Mouse (Mus musculus): ENCODE results near the gene Gm5767.

Gene Gm5767

DNA sequence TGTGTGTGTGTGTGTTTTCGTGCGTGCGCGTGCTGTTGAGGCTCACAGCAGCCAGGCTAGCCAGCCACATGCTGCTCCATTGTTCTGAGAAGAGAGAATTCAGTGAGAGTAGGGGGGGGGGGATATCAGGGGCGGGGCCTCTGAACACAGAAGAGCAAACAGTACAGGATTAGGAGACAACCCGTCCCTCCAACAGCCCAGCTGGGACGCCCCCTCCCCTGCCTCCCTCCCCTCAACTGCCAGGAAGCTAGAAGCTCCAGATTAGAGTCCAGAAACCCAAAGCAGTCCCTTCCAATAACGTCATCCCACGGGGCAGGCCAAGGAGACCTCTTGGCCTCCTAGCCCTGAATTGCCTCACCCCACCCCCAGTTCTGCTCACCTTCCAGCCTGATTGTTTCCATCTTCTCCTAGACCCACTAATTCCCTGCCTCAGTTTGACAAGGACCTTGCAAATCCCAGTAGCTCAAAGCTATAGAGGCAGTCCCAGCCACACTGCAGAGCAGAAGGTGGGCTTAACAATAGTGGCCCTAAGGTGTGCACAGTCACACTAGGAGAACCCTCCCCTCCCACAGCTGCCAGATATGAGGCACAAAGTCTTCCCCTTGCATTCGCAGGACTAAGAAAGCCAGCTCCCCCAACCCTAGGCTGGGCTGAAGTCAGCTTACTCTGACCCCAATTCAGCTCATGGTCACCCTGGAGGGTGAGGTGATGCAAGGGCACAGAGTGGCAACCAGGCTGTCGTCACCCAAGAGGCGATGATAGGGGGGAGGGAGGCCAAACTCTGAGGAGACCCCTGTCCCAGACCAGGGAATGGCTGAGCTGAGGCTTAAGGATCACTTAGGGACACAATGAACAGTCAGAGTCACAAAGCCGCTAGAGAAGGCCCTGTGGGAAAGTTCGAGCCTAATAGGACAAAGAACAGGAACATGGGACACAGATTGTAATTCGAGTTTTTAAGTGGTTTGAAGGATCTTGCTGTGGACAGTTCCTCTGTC is 10.2 kb upstream of the Gm5767 start:
- no peak for DNase-seq (ENCODE audit: low spot score in 2 of 2)

DNA sequence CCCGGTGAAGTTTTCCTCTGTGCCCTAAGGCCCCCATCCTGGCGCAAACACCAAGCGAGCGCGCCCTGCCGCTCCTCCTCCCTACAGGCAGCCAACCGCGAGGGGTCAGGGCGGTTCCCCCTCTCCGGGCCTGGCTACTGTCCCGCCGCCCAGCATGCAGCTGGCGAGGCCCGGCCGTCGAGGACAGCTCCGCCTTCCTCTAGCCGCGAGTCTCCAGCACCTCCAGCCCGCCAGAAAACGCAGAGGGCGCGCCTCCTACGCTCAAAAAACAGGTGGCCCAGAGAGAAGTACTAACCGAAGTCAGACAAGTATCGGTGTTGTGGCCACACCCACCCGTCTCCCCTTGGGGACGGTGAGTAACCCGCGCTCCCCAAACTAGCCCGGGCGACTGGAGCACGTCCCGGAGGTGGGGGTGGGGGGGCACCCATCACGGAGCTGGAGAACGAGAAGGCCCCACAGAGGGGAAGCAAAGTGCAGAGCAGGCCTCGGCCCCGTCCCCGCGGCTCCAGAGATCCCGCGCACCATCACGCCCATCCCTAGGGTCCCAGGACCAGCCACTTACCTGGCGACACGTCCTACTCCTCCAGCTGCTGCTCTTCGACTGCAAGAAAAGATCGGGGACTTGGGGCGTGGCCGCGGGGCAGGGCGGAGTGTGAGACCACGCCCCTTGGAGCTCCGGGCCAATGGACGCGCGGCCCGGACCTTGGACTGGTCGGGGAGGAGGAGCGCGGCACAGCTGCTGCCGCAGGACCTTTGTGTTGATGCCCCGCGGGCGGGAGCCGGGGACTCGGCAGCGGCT is 8.8 kb upstream of the Gm5767 start, which contains the start of gene Carhsp1:
Gene Carhsp1, minus strand, starts transcription at position 605 of the 799 bp plus-strand sequence.
- DNase-seq (ENCODE audit: low spot score in 2 of 2): peak; percentile 97

DNA sequence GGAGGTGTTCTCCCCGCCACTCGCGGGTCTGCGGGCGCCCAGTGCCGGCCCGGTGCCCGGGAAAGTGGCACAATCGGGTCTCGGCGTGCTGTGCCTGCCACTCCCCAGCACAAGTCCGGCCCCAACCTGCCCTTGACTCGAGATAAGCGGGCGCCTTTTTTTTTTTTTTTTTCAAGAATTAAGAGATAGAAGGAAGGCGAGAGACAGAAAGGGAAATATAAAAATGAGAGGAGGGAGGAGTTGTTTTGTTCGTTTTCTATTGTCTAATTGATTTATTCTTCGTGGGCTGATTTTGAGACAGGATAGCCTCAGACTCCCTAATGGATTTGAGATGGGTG is 8.3 kb upstream of the Gm5767 start:
- no peak for DNase-seq (ENCODE audit: low spot score in 2 of 2)

DNA sequence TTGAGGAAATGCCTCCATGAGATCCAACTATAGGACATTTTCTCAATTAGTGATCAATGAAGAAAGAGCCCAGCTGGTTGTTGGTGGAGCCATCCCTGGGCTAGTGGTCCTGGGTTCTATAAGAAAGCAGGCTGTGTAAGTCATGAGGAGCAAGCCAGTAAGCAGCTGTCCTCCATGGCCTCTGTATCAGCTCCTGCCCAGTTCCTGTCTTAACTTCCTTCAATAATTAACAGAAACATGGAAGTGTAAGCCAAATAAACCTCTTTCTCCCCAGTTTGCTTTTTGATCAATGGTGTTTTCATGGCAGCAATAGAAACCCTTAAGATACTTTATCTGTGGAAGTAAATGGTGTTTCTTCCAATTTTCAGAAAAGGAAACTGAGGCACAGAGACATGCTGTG is 7.8 kb upstream of the Gm5767 start:
- no peak for DNase-seq (ENCODE audit: low spot score in 2 of 2)

DNA sequence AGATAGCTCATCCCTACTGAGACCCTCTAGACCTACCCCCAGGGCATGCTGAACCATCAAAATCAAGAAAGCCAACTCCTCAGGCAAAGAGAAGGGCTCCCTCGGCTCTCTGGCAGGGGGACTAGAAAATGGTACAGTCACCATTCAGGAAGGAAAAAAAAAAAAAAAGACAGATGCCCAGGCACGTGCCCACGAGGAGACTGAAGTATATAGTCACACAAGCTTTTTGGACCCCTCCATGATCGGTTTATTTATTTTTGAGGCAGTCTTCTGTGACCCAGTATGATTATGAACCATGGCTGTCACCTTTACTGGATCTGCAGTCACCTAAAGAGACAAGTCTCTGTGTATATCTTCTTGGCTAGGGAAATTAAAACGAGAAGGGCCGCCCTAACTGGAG is 7.2 kb upstream of the Gm5767 start:
- no peak for DNase-seq (ENCODE audit: low spot score in 2 of 2)

DNA sequence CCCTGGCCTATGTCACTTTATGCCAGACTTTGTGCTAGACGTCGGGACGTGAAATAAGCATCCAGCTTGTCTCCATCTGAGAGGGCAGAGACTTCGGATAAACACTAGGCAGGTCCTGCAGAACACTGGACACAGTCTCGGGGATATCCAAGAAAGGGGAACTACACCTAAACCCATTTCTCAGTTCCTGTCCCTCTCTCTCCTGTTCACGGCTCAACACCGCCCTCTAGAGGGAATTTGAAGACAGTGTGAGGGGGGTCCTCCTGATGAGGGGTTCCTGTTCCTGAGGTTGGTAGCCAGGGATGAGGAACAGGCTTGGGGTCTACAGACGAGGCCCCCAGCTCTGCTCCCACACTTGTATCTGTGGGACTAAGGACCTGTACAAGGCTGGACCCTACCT is 6.4 kb upstream of the Gm5767 start:
- DNase-seq (ENCODE audit: low spot score in 2 of 2): peak; percentile 72 to 79

DNA sequence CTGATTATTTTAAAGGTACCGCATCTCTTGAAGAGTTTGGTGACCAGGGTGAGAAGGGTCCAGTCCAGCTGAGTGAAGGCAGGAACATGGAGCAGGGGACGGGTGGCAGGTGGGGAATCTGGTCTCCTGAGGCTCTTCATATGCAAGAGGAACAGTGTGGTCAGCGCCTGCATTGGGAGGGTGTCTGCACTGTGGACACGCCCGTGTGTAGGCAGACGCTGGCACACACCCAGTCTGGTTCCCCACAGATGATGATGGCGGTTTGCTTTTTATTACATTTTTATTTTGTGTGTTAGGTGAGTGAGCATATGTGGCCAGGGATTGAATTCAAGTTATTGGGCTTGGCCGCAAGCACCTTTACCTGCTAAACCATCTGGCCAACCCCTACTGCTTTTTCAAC is 5.0 kb upstream of the Gm5767 start:
- peak; percentile 34 to 48 for DNase-seq (ENCODE audit: low spot score in 2 of 2)

DNA sequence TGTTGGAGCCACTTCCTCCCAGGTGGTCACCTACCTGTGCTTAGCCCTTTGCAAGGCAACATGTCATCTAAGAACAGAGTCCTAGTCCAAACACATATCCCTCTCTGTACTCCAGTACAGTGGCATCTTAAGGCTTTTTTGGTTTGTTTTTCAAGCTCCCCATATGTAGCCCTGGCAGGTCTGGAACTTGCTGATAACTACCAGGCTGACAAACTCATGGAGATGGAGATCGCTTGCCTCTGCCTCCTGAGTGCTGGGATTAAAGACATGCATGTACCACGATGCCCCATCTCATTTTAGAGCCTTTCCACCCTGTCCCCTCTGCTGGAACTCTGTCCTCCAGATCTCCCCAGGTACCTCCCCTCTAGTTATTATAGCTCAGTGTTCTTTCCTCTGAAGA is 4.3 kb upstream of the Gm5767 start:
- DNase-seq (ENCODE audit: low spot score in 2 of 2): peak; percentile 23 to 54

DNA sequence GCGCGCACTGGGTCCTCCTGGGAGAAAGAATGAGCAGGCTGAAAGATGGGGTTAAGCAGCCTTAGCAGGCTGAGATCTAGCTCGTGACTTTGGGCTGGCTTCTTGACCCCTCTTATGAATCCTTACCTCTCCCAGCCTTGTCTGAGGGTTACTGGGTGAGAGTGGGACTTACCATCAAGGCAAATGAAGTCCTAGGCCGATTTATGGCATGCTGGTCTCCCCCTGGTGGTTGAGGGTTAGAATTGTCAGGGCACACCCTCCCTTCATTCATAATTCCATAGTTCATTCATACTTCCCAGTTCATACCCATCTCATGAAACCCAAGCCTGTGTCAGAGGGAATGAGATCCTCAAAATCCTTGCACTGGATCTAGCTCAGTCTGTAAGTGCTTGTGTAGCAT is 3.8 kb upstream of the Gm5767 start:
- DNase-seq (ENCODE audit: low spot score in 2 of 2): peak; percentile 54 to 69

DNA sequence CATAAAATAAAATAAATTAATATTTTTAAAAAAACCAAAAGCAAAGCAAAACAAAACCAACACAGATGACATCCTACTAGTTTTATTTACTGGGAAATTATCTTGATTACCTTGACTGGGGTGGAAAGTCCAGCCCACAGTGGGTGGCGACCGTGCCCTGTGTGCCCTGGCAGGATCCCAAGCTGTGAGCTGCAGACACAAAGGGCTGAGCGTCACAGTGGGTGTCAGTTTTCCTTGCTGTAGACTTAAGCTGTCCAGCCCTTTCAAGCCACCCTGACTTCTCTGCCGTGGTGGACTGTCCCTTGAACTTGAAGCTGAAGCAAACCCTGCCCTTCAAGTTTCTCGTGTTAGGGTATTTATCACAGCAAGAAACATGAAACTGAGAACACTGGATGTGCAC is 2.5 kb upstream of the Gm5767 start:
- DNase-seq (ENCODE audit: low spot score in 2 of 2): peak; percentile 33 to 66

DNA sequence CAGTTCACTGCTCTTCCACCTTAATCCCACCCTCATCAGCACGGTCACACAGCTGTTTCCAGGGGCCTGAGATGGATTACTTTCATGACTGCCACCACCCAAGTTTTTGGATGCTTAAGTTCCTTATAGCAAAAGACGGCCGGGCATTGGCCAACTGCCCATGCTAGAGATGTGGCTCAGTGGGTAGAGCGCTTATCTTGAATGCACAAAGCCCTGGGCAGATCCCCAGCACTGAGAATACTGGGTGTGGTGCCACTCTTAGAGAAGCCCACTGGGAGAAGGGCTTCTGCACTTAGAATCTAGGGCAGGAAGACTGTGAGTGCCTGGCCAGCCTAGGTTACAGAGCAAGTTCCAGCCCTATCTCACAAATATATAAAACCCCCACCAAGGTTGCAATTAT is 1.9 kb upstream of the Gm5767 start:
- peak; percentile 54 to 70 for DNase-seq (ENCODE audit: low spot score in 2 of 2)

DNA sequence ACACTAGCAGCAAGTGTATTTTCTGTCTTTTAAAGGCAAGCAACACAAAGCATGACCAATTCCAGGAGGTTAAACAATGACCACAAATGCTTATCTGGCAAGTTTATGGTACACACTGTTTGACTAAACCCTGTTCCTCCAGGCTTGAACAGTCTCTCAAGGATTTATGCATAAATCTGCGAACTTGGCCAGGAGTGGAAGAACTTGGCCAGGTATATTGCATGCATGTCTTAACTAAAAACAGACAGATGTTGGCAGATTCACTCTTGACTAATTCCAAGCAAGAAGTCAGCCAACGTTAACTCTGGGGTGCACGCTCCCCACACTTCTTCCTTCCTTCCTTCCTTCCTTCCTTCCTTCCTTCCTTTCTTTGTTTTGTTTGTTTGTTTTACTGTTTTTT is 790 bp upstream of the Gm5767 start:
- DNase-seq (ENCODE audit: low spot score in 2 of 2): no peak

DNA sequence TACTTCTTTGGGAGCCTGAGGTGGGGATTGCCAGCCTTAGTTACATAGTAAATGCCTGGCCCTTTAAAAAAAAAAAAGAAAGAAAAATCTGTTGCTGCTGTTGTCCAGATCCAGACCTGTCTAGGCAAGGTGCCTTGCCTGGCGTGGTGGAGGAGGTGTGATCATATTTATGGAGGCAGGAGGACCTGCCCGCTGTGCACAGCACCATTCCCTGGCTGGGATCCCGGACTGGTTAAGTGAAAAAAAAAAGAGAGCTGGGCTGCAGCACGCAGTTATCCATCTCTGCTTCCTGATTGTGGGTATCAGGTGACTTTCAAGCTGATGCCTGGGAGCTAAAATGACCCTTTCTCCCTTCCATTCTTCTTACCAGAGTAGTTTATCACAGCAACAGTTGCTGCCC is 4.5 kb downstream of the Gm5767 start:
- no peak for DNase-seq (ENCODE audit: low spot score in 2 of 2)

DNA sequence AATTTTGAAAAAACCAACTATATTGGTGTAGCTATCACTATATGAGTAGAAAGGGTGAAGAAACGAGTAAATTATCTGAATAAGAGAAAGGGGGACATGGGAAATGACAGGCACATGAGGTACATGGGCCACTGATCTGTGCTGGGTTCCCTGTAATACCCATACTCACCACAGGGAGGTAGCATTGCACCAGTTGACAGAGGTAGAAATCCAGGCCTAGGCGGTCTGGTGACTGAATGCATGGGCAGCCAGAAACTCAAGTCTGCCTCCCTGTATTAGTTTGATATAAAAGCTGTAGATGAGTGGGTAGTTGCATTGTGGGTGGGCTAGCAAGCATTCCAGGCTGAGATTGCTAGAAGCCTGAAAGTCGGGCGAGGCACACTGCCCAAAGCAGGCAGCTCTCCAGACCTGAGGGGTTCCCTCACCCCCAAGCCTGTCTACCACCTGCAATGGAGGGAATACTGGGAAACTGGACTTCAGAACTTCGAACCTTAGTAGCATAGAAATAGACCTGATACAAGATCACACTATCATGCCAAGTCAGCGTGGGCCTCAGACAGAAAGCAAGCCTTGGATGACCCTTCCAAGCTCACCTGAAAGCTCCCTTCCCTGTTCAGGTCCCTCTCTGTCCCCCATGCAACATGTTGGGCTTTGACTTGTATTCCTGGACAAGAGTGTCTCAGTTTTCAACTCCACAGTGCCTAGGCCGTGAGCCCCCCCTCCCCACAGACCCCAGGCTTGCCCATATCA is 5.7 kb downstream of the Gm5767 start:
- peak; percentile 67 to 77 for DNase-seq (ENCODE audit: low spot score in 2 of 2)

DNA sequence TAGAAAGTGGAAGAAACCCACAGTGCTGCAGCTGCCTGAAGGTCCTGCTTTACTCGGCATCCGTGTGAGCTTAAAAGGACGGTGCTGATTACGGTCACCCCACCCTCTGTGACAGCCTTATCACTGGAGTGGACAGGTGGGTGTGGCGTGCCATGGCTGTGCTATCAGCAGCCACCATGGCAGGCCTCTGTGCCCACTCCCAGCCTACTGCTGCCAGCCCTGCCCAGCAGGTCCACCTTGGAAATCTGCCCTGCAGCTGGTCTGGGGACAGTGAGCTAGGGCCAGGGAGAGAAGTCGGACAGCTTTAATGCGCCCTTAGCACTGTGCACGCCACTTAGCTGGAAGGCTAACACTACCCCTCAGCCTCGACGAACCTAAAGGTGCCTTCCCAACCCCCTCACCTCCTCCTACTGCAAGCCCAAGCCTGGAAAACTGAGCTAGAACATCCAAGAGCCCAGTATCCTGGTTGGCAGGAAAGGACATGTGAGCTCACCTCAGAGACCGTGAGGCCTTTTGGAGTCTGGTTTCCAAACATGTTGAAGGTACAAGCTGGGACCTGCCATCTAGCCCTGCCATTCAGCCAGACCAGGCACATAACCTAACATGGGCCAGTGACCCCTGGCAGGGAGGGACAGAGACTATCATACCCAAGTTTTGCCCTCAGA is 6.4 kb downstream of the Gm5767 start:
- peak; percentile 72 to 84 for DNase-seq (ENCODE audit: low spot score in 2 of 2)

DNA sequence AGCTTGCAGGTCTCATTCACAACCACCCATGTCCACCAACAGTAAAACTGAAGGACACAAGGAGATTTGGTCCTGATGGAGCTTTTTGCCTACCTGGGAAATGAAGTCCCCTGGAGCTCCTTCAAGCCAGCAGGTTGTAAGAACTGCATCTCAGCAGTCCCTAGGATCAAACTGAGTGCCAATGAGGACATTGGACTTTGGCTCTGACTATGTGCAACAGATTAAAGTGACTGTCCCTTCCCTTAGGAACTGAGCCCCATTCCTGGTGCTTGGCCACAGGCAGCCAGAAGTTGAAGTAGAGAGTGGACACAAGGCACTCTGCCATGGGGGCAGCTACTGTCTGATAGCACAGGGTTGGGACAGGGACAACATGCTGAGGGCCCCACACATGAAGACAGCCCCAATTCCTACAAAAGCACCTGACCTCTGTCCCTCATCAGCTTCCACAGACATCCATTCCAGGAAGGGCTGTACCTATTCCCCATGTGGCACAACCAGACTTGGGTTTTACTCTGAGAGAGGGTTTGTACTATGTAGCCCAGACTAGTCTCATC is 7.1 kb downstream of the Gm5767 start:
- DNase-seq (ENCODE audit: low spot score in 2 of 2): no peak

DNA sequence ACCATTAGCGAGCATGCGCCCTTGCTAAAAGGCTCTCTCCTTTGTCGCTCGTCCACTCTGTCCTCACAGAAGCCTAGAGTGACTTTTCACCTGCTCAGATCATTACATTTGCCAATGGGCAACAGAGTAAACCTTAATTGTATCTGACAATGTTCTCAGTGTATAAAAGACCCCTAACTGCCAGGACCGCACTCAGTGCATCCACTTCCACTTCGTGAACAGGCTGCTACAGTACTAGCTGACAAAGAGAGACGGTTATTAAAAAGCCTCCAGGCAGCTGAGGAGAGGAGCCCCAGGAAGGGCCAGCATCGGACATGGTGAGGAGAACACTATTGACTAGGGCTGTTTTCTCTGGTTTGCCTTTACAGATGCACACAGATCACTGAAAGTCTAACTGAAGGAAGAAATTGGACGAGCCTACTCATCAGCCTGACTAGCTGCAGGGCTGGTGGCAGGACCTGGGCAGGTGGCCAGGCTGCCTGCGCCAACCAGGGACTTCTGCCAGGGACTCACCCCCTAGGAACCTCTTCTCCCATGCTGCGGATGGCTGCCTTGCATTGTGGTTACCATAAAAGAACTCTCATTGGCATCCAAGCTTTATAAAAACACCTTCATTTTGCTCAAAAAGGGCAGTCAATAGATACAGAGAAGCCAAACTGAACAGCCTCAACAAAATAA is 9.5 kb downstream of the Gm5767 start:
- DNase-seq (ENCODE audit: low spot score in 2 of 2): no peak

DNA sequence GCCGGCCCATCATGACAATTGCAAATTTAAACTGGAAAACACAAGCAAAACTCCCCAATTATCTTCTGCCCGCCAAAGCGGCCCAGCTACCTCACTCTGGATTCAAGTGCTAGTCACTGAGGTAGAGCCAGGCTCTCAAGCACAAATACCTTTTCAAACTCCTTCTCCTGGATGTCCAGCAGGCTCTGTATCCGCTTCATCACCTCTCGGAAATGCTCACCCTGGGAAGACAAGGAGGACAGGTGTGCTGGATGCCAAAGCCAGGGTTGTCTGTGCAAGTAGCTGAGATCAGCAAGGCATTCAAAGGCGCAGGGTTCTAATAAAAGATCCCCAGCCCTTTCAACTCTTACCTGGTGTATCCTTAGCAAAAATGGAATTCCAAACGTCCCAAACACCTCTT is 10.6 kb downstream of the Gm5767 start:
- no peak for DNase-seq (ENCODE audit: low spot score in 2 of 2)

DNA sequence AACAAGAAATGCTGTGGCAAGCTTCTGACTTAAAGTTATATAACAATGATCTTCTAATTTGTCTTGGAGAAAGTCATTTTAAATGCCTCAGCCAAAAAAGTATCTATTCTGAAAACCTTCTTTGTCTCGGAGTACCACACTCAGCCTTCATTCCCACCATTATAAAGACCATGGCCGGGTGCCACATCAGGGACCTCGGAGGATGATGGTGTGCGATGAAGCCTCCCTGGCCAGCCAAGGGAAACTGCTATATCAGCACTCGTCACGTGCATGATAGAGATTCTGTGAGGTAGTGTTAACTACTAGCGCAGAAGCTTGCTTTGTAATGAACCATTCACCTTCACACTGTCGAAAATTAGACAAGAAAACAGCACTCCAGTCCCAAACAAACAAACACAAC is 19.0 kb downstream of the Gm5767 start:
- no peak for DNase-seq (ENCODE audit: low spot score in 2 of 2)

DNA sequence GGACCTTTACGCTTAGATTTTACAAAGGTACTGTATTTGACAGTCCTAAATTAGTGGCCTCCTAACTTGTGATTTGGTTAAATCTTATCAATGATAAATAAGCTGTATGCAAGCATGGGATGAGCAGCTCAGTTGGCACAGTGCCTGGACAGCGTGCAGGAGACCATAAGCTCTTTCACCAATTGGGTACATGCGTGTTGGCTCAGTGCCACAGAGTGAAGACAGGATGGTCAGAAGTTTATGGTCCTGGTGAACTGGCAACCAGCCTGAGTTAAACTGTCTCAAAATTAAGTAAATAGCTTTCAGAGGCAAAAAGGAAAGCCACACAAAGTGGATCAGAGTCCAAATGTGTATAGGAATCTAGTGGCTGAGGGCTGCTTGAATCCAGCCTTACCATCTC is 20.0 kb downstream of the Gm5767 start:
- DNase-seq (ENCODE audit: low spot score in 2 of 2): no peak

DNA sequence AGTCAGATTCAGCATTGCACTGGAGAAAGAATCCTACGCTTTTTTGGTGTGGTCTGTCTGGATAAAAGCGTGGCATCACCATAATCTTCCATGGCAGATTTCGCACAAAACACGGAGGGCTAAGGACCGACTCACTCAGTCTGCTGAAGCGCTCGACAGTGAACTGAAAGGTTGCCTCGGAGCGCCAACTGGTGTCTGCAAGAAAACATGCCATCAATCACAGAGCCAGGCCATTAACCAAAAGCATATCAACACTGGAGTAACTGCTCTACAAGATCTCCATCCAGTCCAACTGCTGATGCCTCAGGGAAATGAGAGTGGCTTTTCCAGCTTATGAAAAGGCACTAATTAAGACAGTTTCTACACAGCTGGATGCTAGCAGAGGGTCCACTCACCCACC is 31.4 kb downstream of the Gm5767 start:
- no peak for DNase-seq (ENCODE audit: low spot score in 2 of 2)

Data from spleen, postnatal 36 days (tissue).